Mouse (Mus musculus) myocyte (in vitro differentiated cells): ENCODE measurements around the gene Grm1.

ENCODE experiments used
- E2F4 ChIP-seq: IDR thresholded peaks from one replicate; pipeline ENCODE4 v1.6.1; 2011; ENCODE audit warnings: mild to moderate bottlenecking, control low read depth, moderate library complexity; ENCODE audit not compliant: insufficient read depth
- MAX ChIP-seq: IDR thresholded peaks from one replicate; pipeline ENCODE4 v1.6.1; 2011; ENCODE audit warnings: low read depth, mild to moderate bottlenecking, control low read depth
- MYOG ChIP-seq, 3 experiments: IDR thresholded peaks; one replicate each; pipeline ENCODE4 v1.6.1; 2011; ENCODE audit warnings: control low read depth in 2 of 3, low read depth in 2 of 3, mild to moderate bottlenecking in 2 of 3; ENCODE audit not compliant: insufficient read length in 2 of 3, control insufficient read depth in 1 of 3, insufficient read depth in 1 of 3
- POLR2A ChIP-seq: IDR thresholded peaks from one replicate; pipeline ENCODE4 v1.6.1; 2011; ENCODE audit warnings: low read depth, mild to moderate bottlenecking, control low read depth, moderate library complexity; ENCODE audit not compliant: insufficient read length
- POLR2AphosphoS2 ChIP-seq: IDR thresholded peaks from one replicate; pipeline ENCODE4 v1.6.1; 2011; ENCODE audit warnings: low read depth, control low read depth; ENCODE audit not compliant: insufficient read length
- TCF12 ChIP-seq: IDR thresholded peaks from one replicate; pipeline ENCODE4 v1.6.1; 2011; ENCODE audit warnings: mild to moderate bottlenecking, control low read depth; ENCODE audit not compliant: poor library complexity, insufficient read depth, severe bottlenecking
- TCF3 ChIP-seq: IDR thresholded peaks from one replicate; pipeline ENCODE4 v1.6.1; 2011; ENCODE audit warnings: low read depth, control low read depth; ENCODE audit not compliant: insufficient read length
- USF1 ChIP-seq: IDR thresholded peaks from one replicate; pipeline ENCODE4 v1.6.1; 2011; ENCODE audit warnings: low read depth, mild to moderate bottlenecking, control low read depth, moderate library complexity

DNA sequence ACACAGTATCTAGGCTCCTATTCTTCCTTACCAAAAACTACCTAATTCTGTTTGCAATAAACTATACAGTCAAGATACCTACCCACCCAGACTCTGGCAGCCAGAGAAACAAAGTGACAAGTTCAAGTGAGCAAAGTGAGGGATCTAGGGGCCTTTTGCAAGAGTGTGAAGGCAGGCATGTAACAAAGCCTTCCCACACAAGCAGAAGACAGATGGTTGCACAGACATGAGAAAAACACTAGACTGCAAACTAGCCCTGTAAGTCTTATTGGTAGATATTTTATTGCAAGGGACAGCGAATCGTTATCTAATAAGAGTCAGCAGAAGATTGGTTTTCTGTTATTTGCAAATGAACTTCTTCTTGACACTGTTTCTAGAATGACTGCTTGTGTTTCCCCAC is 134.6 kb downstream of the Grm1 start:
- TF ChIP-seq USF1 = no peak
- TF ChIP-seq MAX = no peak
- TF ChIP-seq E2F4 = no peak
- TF ChIP-seq POLR2A = no peak
- TF ChIP-seq MYOG (IDR thresholded peaks at IDR 0.05; ENCODE audit: control insufficient read depth in 1 of 3, insufficient read depth in 1 of 3, insufficient read length in 2 of 3, low read depth in 2 of 3) = no peak
- TF ChIP-seq TCF3 = no peak
- TF ChIP-seq POLR2AphosphoS2 = no peak
- TF ChIP-seq TCF12 = no peak
